Comparison of ENCODE assay signal across 14 mouse cellular contexts in genomic region chr4:29525051-29525450, GRCm38 (mm10).
DNase-seq lines count a peak whose midpoint lies in the region; ATAC-seq lines count a peak whose summit lies in the region.
"Had no signal": no experiment of that assay in that cellular context is flagged by ENCODE, and none has a peak within 500 bp of the region (broad histone marks: within the 10 kb centered on the region; RNA-seq: fewer than 3 reads in every experiment).

No protein-coding gene starts in this region.

- no peaks in the 10 kb centered on the region for H3K4me1 ChIP-seq in kidney, embryonic 15.5 days
- H3K4me1 ChIP-seq in embryonic facial prominence, embryonic 10.5 days: no peaks in the 10 kb centered on the region
- H3K4me1 ChIP-seq: stomach, embryonic 15.5 days had no signal

- no peak for ATAC-seq in kidney, embryonic 15.5 days (replicated peaks; ENCODE audit: low FRiP score)

- no peak overlapping the region for H3K27ac ChIP-seq in kidney, embryonic 15.5 days
- no peak overlapping the region for H3K27ac ChIP-seq in embryonic facial prominence, embryonic 10.5 days (replicated peaks)
- H3K27ac ChIP-seq: stomach, embryonic 15.5 days had no signal

- H3K4me3 ChIP-seq in kidney, embryonic 15.5 days (replicated peaks): no peak overlapping the region
- no peak overlapping the region for H3K4me3 ChIP-seq in embryonic facial prominence, embryonic 10.5 days
- H3K4me3 ChIP-seq: erythroblast, embryonic 14.5 days; myocyte; stomach, embryonic 15.5 days had no signal

- H3K9ac ChIP-seq in kidney, embryonic 15.5 days: no peak overlapping the region
- H3K9ac ChIP-seq: stomach, embryonic 15.5 days had no signal

- H3K27me3 ChIP-seq in kidney, embryonic 15.5 days: no peaks in the 10 kb centered on the region
- no peaks in the 10 kb centered on the region for H3K27me3 ChIP-seq in embryonic facial prominence, embryonic 10.5 days (replicated peaks; ENCODE audit: low read depth, poor library complexity, severe bottlenecking)
- H3K27me3 ChIP-seq: stomach, embryonic 15.5 days had no signal

- WGBS in kidney, embryonic 15.5 days: 68% methylated on average over 4 of the region's 4 CpGs
- 63% methylated on average over 4 of the region's 4 CpGs for WGBS in embryonic facial prominence, embryonic 10.5 days

- DNase-seq in kidney, postnatal 4 days: peak; percentile 3 to 7
- DNase-seq in 3134 (ENCODE audit: extremely low read depth, insufficient read length, low spot score) (peak; percentile 19), A20 (ENCODE audit: low read depth, low spot score) (peak; percentile 56)
- peak; percentile 10 for DNase-seq in embryonic facial prominence, embryonic 10.5 days (ENCODE audit: low spot score)
- no peak for DNase-seq in neural tube, embryonic 10.5 days (ENCODE audit: extremely low spot score, low spot score)
- DNase-seq in ovary, adult 18-20 months (ENCODE audit: low spot score): no peak
- DNase-seq: cerebellum, postnatal 36 days; gastrocnemius, postnatal 25 days; heart, postnatal 14 days; kidney, adult 9 months had no signal

- no peaks in the 10 kb centered on the region for H3K9me3 ChIP-seq in kidney, embryonic 15.5 days (replicated peaks)
- H3K9me3 ChIP-seq in embryonic facial prominence, embryonic 10.5 days: no peaks in the 10 kb centered on the region
- H3K9me3 ChIP-seq: stomach, embryonic 15.5 days had no signal

- no peak overlapping the region for H3K4me2 ChIP-seq in kidney, embryonic 15.5 days
- H3K4me2 ChIP-seq: stomach, embryonic 15.5 days had no signal

- H3K36me3 ChIP-seq in kidney, embryonic 15.5 days: no peaks in the 10 kb centered on the region
- H3K36me3 ChIP-seq in embryonic facial prominence, embryonic 10.5 days (replicated peaks): no peaks in the 10 kb centered on the region
- H3K36me3 ChIP-seq: stomach, embryonic 15.5 days had no signal

Comparison
In these comparisons a context has a peak if more than half of its experiments do, and no peak if none do; other contexts are left out.
1. DNase-seq: peak in kidney, postnatal 4 days (2 of 2), 3134 (single experiment), A20 (single experiment) and embryonic facial prominence, embryonic 10.5 days (single experiment); none in neural tube, embryonic 10.5 days (single experiment) and ovary, adult 18-20 months (single experiment).